Mouse (Mus musculus) skeletal muscle tissue, adult 2 months (tissue): ENCODE measurements at regions not wholly inside any gene's neighbourhood (a gene's known extent, or its start where the extent isn't known, plus 50 kb on each side); places are given as distances from the start of the nearest gene placed in this dataset.

Source experiments
- DNase-seq: peaks from one replicate; pipeline ENCODE4 v3.0.0-alpha.2; 2012; ENCODE audit warnings: low read depth, low spot score

GRCm38 (mm10) chr14:28773068-28773467 lies 244.9 kb upstream of the Lrtm1 start:
- no peak for DNase-seq

- no peak for DNase-seq
These were observed 242.3 kb upstream of the Lrtm1 start for GRCm38 (mm10) chr14:28775686-28776085.

GRCm38 (mm10) chr14:28777791-28778190 lies 240.2 kb upstream of the Lrtm1 start:
- DNase-seq = no peak

GRCm38 (mm10) chr14:28781660-28782059 lies 236.3 kb upstream of the Lrtm1 start:
- no peak for DNase-seq

GRCm38 (mm10) chr14:28784106-28784633 lies 233.8 kb upstream of the Lrtm1 start:
- no peak for DNase-seq

GRCm38 (mm10) chr14:28798290-28798689 lies 219.7 kb upstream of the Lrtm1 start:
- DNase-seq = no peak

GRCm38 (mm10) chr14:28801681-28802080 lies 216.3 kb upstream of the Lrtm1 start:
- DNase-seq = no peak

GRCm38 (mm10) chr14:28802126-28802525 lies 215.9 kb upstream of the Lrtm1 start:
- DNase-seq = no peak

- no peak for DNase-seq
These were observed 209.9 kb upstream of the Lrtm1 start for GRCm38 (mm10) chr14:28808094-28808493.

- DNase-seq = no peak
These were observed 208.7 kb upstream of the Lrtm1 start for GRCm38 (mm10) chr14:28809355-28809754.

GRCm38 (mm10) chr14:28820970-28821369 lies 197.0 kb upstream of the Lrtm1 start:
- no peak for DNase-seq

- no peak for DNase-seq
These were observed 190.8 kb upstream of the Lrtm1 start for GRCm38 (mm10) chr14:28827186-28827585.

- DNase-seq = no peak
These were observed 180.9 kb upstream of the Lrtm1 start for GRCm38 (mm10) chr14:28837117-28837516.

- no peak for DNase-seq
These were observed 169.0 kb upstream of the Lrtm1 start for GRCm38 (mm10) chr14:28848831-28849590.
